Mouse (Mus musculus) layer of hippocampus, adult 2 months (tissue): ENCODE measurements around the gene Zc3h18. TPM values are rescaled to one million over a fixed set of nuclear protein-coding genes. Genes with fewer than 3 reads are reported as not detected.
A peak's percentile ranks its signal among the peaks of the same experiment; 100 is the strongest.

Experiments used
- DNase-seq, 2 experiments: peaks; one replicate each; pipeline ENCODE4 v3.0.0; 2022; ENCODE audit warnings: low spot score in 2 of 2
- H3K27ac ChIP-seq: fragments of 200-600 bp; 2 replicates; pipeline ENCODE4 v1.8.1; 2022
- H3K4me3 ChIP-seq: fragments of 200-600 bp; 2 replicates; pipeline ENCODE4 v1.8.1; 2022; ENCODE audit warnings: mild to moderate bottlenecking
- CTCF ChIP-seq: fragments of 200-600 bp; conservative IDR thresholded peaks from 2 replicates; pipeline ENCODE4 v1.8.1; 2022; ENCODE audit warnings: antibody characterized with exemption, mild to moderate bottlenecking, moderate library complexity
- total RNA-seq, 2 experiments: library from RNA; stranded (reverse); gene quantifications; 2 replicates each; pipeline ENCODE4 v1.2.3; 2021

Gene Zc3h18
- total RNA-seq, 2 experiments from 2014 or later, result 39.2 to 40.2 TPM

GRCm38 (mm10) chr8:122436586-122437125 lies 60.2 kb downstream of the Zc3h18 start:
- no peak overlapping the region for H3K4me3 ChIP-seq
- no peak for DNase-seq
- TF ChIP-seq CTCF, result no peak
- no peak overlapping the region for H3K27ac ChIP-seq

GRCm38 (mm10) chr8:122437708-122438331 lies 61.4 kb downstream of the Zc3h18 start:
- DNase-seq, result no peak

GRCm38 (mm10) chr8:122439336-122439735 lies 62.9 kb downstream of the Zc3h18 start:
- TF ChIP-seq CTCF, result no peak
- DNase-seq, result no peak
- no peak overlapping the region for H3K4me3 ChIP-seq
- H3K27ac ChIP-seq, result no peak overlapping the region

More at GRCm38 (mm10) chr8:122437708-122438331, 61.4 kb downstream of the Zc3h18 start:
- Histone ChIP-seq H3K27ac (no peak overlapping the region), H3K4me3 (no peak overlapping the region)
- TF ChIP-seq CTCF, result no peak

GRCm38 (mm10) chr8:122441326-122441725 lies 64.9 kb downstream of the Zc3h18 start:
- no peak for DNase-seq
- no peak for TF ChIP-seq CTCF
- Histone ChIP-seq H3K27ac (no peak overlapping the region), H3K4me3 (no peak overlapping the region)

- no peak for DNase-seq
- TF ChIP-seq CTCF, result no peak
- Histone ChIP-seq H3K4me3 (peak overlapping the region; percentile 75), H3K27ac (no peak overlapping the region; the same call in 1 of the 2 replicates)
Observed at GRCm38 (mm10) chr8:122442356-122442755, 65.9 kb downstream of the Zc3h18 start.

- DNase-seq, result no peak
- no peak for TF ChIP-seq CTCF
- Histone ChIP-seq H3K27ac (peak overlapping the region; percentile 96), H3K4me3 (peak overlapping the region; percentile 75)
Observed at GRCm38 (mm10) chr8:122442781-122443180, 66.4 kb downstream of the Zc3h18 start.

GRCm38 (mm10) chr8:122443262-122444006 lies 67.0 kb downstream of the Zc3h18 start, which contains the start of gene Mvd:
TSS of gene Mvd (minus strand) at chr8:122443422.
- peak; percentile 37; the same call in 1 of the 2 replicates for TF ChIP-seq CTCF
- DNase-seq, result peak; percentile 98 to 100
- Histone ChIP-seq H3K27ac (peak within 1 kb of the TSS; percentile 96), H3K4me3 (peak within 1 kb of the TSS; percentile 75)

- peak overlapping the region; percentile 75 for H3K4me3 ChIP-seq
- no peak for TF ChIP-seq CTCF
- peak; percentile 81 to 91 for DNase-seq
- H3K27ac ChIP-seq, result peak overlapping the region; percentile 96
Observed at GRCm38 (mm10) chr8:122444058-122444748, 67.8 kb downstream of the Zc3h18 start.

- no peak for DNase-seq
- H3K27ac ChIP-seq, result peak overlapping the region; percentile 96; the same call in 1 of the 2 replicates
- H3K4me3 ChIP-seq, result no peak overlapping the region
- TF ChIP-seq CTCF, result peak; percentile 41
Observed at GRCm38 (mm10) chr8:122445203-122445602, 68.8 kb downstream of the Zc3h18 start.

GRCm38 (mm10) chr8:122451161-122451703 lies 74.8 kb downstream of the Zc3h18 start:
- no peak for DNase-seq
- TF ChIP-seq CTCF, result no peak
- Histone ChIP-seq H3K27ac (no peak overlapping the region), H3K4me3 (no peak overlapping the region)

- no peak overlapping the region for H3K4me3 ChIP-seq
- H3K27ac ChIP-seq, result no peak overlapping the region
- no peak for TF ChIP-seq CTCF
- DNase-seq, result no peak
Observed at GRCm38 (mm10) chr8:122452154-122452553, 75.7 kb downstream of the Zc3h18 start.

- no peak overlapping the region for H3K27ac ChIP-seq
- no peak for DNase-seq
- no peak overlapping the region for H3K4me3 ChIP-seq
- TF ChIP-seq CTCF, result no peak
Observed at GRCm38 (mm10) chr8:122454409-122454808, 78.0 kb downstream of the Zc3h18 start.
